Mouse (Mus musculus) effector memory CD4-positive, alpha-beta T cell, adult 5 months (primary cell): Measurements from ENCODE around the gene Apoa2. TPM values are rescaled to one million over a fixed set of nuclear protein-coding genes. Genes with fewer than 3 reads are reported as not detected.

Experiments
- polyA plus RNA-seq: library from polyadenylated mRNA; unstranded; fragments of 100-300 nt; shearing (Covaris generic); gene quantifications from one replicate; pipeline ENCODE4 v1.2.1, GENCODE M21; 2017

The Apoa2 gene
- not detected for polyA plus RNA-seq

DNA sequence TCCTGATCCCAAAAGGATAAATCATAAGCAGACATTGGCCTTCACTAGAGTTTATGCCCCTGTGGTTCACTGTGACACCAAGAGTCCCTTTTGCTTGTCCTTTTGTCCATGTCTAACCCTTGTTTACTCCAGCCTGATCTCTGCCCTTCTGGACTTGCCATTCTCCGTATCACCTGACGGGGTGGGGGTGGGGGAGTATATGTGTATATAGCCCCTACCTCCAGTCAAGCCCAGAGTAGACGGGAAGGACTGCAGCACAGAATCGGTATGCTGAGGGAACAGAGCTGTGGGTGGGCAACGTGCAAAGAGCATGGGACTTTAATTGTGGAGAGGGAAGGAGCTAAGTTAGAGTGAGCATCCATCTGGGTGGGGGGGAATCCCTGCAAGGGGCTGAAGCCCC is at the start of gene Apoa2:
Gene Apoa2, plus strand, starts transcription at position 198 of the 400 bp plus-strand sequence.

GRCm38 (mm10) chr1:171195887-171196397 is 28.9 kb upstream of the Apoa2 start, which contains the start of gene Pcp4l1:
Gene Pcp4l1, minus strand, starts transcription at chr1:171196268.

DNA sequence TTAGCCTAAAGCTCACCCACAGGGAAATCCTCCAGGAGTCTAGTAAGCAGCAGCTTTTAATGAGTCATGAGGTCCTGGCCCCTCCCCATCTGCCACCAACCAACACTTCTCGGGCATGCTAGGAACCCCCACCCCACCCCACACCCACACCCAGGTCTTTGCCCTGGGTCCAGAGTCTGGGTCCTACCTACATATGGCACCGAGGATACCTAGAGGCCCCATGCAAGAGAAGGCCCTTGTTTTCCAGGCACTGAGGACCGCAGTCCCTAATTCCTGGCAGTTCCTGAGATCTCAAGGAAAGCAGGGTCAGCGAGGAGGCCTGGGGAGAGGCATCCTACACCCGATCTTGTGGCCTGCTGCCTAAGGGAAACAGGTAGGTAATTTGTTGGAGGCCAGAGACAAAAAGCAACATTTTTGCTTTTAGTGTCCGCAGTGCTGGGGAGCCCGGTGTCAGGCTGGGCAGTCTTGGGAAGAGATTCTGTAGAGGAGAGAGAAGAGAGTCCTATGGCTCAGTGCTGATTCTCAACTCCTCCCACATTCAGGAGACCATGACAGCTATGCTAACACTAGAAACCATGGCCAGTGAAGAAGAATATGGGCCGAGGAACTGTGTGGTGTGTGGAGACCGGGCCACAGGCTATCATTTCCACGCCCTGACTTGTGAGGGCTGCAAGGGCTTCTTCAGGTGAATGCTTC is 10.9 kb upstream of the Apoa2 start, which contains the start of gene Nr1i3:
Gene Nr1i3, plus strand, starts transcription at position 170 of the 696 bp plus-strand sequence.

GRCm38 (mm10) chr1:171222238-171223155 is 2.4 kb upstream of the Apoa2 start, which contains the start of gene Tomm40l:
Gene Tomm40l, minus strand, starts transcription at chr1:171222514.

GRCm38 (mm10) chr1:171234126-171234525 is 9.3 kb downstream of the Apoa2 start, which contains the start of gene Fcer1g:
Gene Fcer1g, minus strand, starts transcription at chr1:171234365.

DNA sequence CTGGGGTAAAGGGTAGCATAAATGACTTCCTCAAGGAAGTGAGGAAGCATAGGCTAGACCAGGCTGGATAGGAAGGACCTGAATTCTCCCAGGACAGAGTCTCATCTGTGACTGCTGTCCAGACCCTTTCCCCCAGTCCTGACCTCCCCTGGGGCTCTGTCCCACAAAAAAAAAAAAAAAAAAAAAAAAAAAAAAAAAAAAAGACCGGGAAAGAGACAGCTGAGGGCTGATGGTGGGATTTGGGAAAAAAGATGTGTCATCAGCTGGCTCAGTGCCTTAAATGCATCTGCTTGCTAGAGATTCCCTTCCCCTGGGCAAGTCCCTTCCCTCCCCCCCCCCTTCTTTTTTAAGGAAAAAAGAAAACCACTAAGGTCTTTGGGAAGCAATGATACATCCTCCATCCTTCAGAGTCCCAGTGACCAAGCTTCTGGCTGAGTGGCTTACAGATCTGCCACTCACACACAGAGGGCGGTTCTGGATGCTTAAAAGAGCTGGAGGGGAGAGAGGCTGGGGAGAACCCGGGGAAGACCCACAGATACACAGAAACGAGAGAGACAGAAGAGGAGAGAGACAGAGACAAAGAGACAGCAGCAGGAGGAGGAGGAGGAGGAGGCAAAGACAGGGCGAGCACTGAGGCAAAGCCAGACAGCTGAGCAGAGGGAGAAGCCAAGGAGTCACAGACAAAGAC is 25.2 kb downstream of the Apoa2 start, which contains the start of gene Adamts4:
Gene Adamts4, plus strand, starts transcription at position 509 of the 688 bp plus-strand sequence.

GRCm38 (mm10) chr1:171250680-171251593 is 26.1 kb downstream of the Apoa2 start, which contains the start of gene Ndufs2:
Gene Ndufs2, minus strand, starts transcription at chr1:171251388.

DNA sequence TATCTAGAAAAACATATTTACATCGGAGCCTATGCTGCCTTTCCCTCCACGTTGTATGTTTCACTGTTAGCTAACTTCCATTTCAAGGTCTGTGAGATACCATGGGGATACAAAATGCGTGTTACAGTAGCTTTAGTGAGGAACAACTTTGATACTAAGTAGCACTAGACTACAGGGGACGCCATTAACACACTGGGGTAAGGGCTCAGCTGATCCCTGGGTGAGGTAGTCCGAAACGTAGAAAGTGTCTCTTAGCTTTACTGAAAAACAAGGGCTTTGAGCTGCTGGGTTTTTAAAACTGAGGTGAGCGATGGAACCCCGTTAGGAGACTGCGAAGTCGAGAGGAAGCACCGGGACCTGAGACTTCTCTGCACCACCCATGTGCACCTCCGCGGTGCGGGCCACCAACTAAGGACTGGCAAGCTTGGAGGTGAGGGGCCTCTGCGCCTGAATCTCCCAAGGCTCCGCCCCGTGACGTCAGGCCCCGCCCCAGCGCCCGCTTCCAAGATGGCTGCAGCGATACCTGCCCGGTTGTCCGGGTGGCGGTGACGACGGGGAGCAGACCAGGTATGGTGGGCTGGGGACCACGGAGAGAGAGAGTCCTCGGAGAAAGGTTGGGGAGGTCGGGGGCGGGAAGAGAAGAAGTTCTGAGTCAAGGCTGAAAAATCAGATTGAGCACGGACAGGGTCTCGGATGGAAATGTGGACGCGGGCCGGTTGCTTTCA is 45.2 kb downstream of the Apoa2 start, which contains the start of gene B4galt3:
Gene B4galt3, plus strand, starts transcription at position 481 of the 725 bp plus-strand sequence.

Other genes starting within 250 kb of the Apoa2 start
- 17.0 TPM for gene Fcgr2b, start 248.5 kb upstream of the Apoa2 start, polyA plus RNA-seq
- not detected for gene Fcgr4, start 206.1 kb upstream of the Apoa2 start, polyA plus RNA-seq
- 1.2 TPM for gene Fcgr3, start 160.1 kb upstream of the Apoa2 start, polyA plus RNA-seq
- 1.4 TPM for gene Cfap126, start 111.1 kb upstream of the Apoa2 start, polyA plus RNA-seq
- gene Sdhc, start 74.5 kb upstream of the Apoa2 start, polyA plus RNA-seq, result 124 TPM
- gene Mpz, start 74.3 kb upstream of the Apoa2 start, polyA plus RNA-seq, result not detected
- not detected for gene Pcp4l1, start 28.8 kb upstream of the Apoa2 start, polyA plus RNA-seq
- gene Nr1i3, start 11.1 kb upstream of the Apoa2 start, polyA plus RNA-seq, result 0.24 TPM
- 19.9 TPM for gene Tomm40l, start 2.5 kb upstream of the Apoa2 start, polyA plus RNA-seq
- gene Fcer1g, start 9.3 kb downstream of the Apoa2 start, polyA plus RNA-seq, result 0.96 TPM
- not detected for gene Adamts4, start 25.4 kb downstream of the Apoa2 start, polyA plus RNA-seq
- 98.0 TPM for gene Ndufs2, start 26.3 kb downstream of the Apoa2 start, polyA plus RNA-seq
- 48.0 TPM for gene B4galt3, start 45.3 kb downstream of the Apoa2 start, polyA plus RNA-seq
- gene Ppox, start 56.1 kb downstream of the Apoa2 start, polyA plus RNA-seq, result 69.2 TPM
- gene Usp21, start 62.9 kb downstream of the Apoa2 start, polyA plus RNA-seq, result 44.2 TPM
- 47.4 TPM for gene Ufc1, start 70.0 kb downstream of the Apoa2 start, polyA plus RNA-seq
- gene Dedd, start 104.1 kb downstream of the Apoa2 start, polyA plus RNA-seq, result 23.9 TPM
- 27.7 TPM for gene Nit1, start 120.6 kb downstream of the Apoa2 start, polyA plus RNA-seq
- 116 TPM for gene Pfdn2, start 120.6 kb downstream of the Apoa2 start, polyA plus RNA-seq
- not detected for gene Klhdc9, start 135.7 kb downstream of the Apoa2 start, polyA plus RNA-seq
- gene Nectin4, start 145.0 kb downstream of the Apoa2 start, polyA plus RNA-seq, result not detected
- 131 TPM for gene Arhgap30, start 163.9 kb downstream of the Apoa2 start, polyA plus RNA-seq
- gene Usf1, start 186.3 kb downstream of the Apoa2 start, polyA plus RNA-seq, result 55.7 TPM
- 1.3 TPM for gene Tstd1, start 193.8 kb downstream of the Apoa2 start, polyA plus RNA-seq
- gene F11r, start 212.5 kb downstream of the Apoa2 start, polyA plus RNA-seq, result not detected